8 mouse cellular contexts compared by ENCODE assay signal in genomic region chr5:151233400-151234031, GRCm38 (mm10). TPM values are rescaled to one million over a fixed set of nuclear protein-coding genes. Genes with fewer than 3 reads are reported as not detected.
DNase-seq lines count a peak whose midpoint lies in the region; ATAC-seq lines count a peak whose summit lies in the region.

TSS of gene Stard13 (minus strand) at chr5:151233836.

- WGBS in hindbrain, embryonic 15.5 days, result under 1% methylated on average over 49 of the region's 49 CpGs

- no peaks in the 10 kb centered on the region for H3K36me3 ChIP-seq in hindbrain, embryonic 15.5 days

- H3K4me1 ChIP-seq in hindbrain, embryonic 15.5 days (replicated peaks), result peaks cover 13% of the 10 kb centered on the region

- H3K9ac ChIP-seq in hindbrain, embryonic 15.5 days, result peak within 1 kb of the TSS; percentile 63

- peak; percentile 78 for ATAC-seq in hindbrain, embryonic 15.5 days (ENCODE audit: low FRiP score, low read depth)
- ATAC-seq in megakaryocyte-erythroid progenitor cell, adult 5-6 weeks (replicated peaks; ENCODE audit: low FRiP score, low TSS enrichment, poor library complexity, severe bottlenecking), result peak; percentile 32

- H3K4me3 ChIP-seq in hindbrain, embryonic 15.5 days, result peak within 1 kb of the TSS; percentile 54

- peaks cover 2% of the 10 kb centered on the region; the same call in 1 of the 2 replicates for H3K27me3 ChIP-seq in hindbrain, embryonic 15.5 days

- H3K4me2 ChIP-seq in hindbrain, embryonic 15.5 days, result peak within 1 kb of the TSS; percentile 99

- no peak within 1 kb of the TSS for H3K27ac ChIP-seq in hindbrain, embryonic 15.5 days (replicated peaks)

- DNase-seq in adrenal gland, adult (ENCODE audit: inconsistent age in 2 of 2, low spot score in 1 of 2), result peak; percentile 32 to 74
- DNase-seq in cerebellum, postnatal 14 days, result peak; percentile 32 to 41
- DNase-seq in gastrocnemius, postnatal 14 days, result peak; percentile 73
- DNase-seq in left cerebral cortex, postnatal 25 days (ENCODE audit: low spot score in 2 of 2), result peak; percentile 16 to 44
- peak; percentile 36 for DNase-seq in right cerebral cortex, postnatal 4 days
- DNase-seq in adipocyte (ENCODE audit: low spot score), result no peak

- intact Hi-C loops in gastrocnemius, postnatal 14 days (cut with DNase I; ENCODE audit: low total_unique reads), result loop anchor here (10.0 kb wide), 2 partner anchors 89 to 131 kb away; no protein-coding TSS in a partner anchor
- intact Hi-C loops in left cerebral cortex, postnatal 25 days (cut with DNase I), result loop anchor here (5.0 kb wide), 1 partner anchor 91 kb away; no protein-coding TSS in a partner anchor

- no peaks in the 10 kb centered on the region for H3K9me3 ChIP-seq in hindbrain, embryonic 15.5 days

RNA-seq across cellular contexts. Expression of gene Stard13, which starts in this region (rescaled TPM):
- total RNA-seq in gastrocnemius, postnatal 14 days (2021), result 10 to 100 TPM; 10.9 to 13.5 TPM
- polyA plus RNA-seq in hindbrain, embryonic 15.5 days (2015; fragmentation: Nextera tagmentation; extraction: Ambion mirVana), result 6.1 and 6.2 TPM in 2 replicates
- 10 to 100 TPM; 11.1 to 11.7 TPM for total RNA-seq in left cerebral cortex, postnatal 25 days (2021)
- not detected in 2 replicates for total RNA-seq in megakaryocyte-erythroid progenitor cell, adult 5-6 weeks (2014; fragmentation: Nextera tagmentation)
- 0.19 TPM in 1 of 2 replicates, not detected in the other for total RNA-seq in megakaryocyte-erythroid progenitor cell, adult 5-6 weeks (2017)

Comparison
In these comparisons a context has a peak if more than half of its experiments do, and no peak if none do; other contexts are left out.
1. RNA of gene Stard13 (total RNA-seq): 10.9 to 13.5 TPM in gastrocnemius, postnatal 14 days and 11.1 to 11.7 TPM in left cerebral cortex, postnatal 25 days; 0.19 TPM in megakaryocyte-erythroid progenitor cell, adult 5-6 weeks; every median in the first group is over 4 times any median in the second.
2. Peak in ATAC-seq in megakaryocyte-erythroid progenitor cell, adult 5-6 weeks; RNA of the gene not detected or under 1 TPM.